Mouse (Mus musculus) thymus, adult 2 months (tissue): ENCODE measurements around the gene Pde1c. TPM values are rescaled to one million over a fixed set of nuclear protein-coding genes. Genes with fewer than 3 reads are reported as not detected.

Source experiments
- DNase-seq: peaks from one replicate; pipeline ENCODE4 v3.0.0; 2021
- H3K27ac ChIP-seq: fragments of 200-500 bp; 2 replicates; pipeline ENCODE4 v1.5.1; 2012; ENCODE audit warnings: low read length, control low read depth; ENCODE audit not compliant: control insufficient read depth, insufficient read depth
- H3K27me3 ChIP-seq: fragments of 200-500 bp; 2 replicates; pipeline ENCODE4 v1.6.1; 2012; ENCODE audit warnings: mild to moderate bottlenecking, low read length, moderate library complexity, mixed read lengths; ENCODE audit not compliant: control insufficient read depth, insufficient read depth
- H3K36me3 ChIP-seq: fragments of 200-500 bp; 2 replicates; pipeline ENCODE4 v1.6.1; 2012; ENCODE audit warnings: mild to moderate bottlenecking, low read length, moderate library complexity; ENCODE audit not compliant: control insufficient read depth, insufficient read depth
- H3K4me1 ChIP-seq: fragments of 200-500 bp; replicated peaks from 2 replicates; pipeline ENCODE4 v1.6.1; 2012; ENCODE audit warnings: low read length; ENCODE audit not compliant: control insufficient read depth, insufficient read depth
- H3K4me3 ChIP-seq: fragments of 200-500 bp; 2 replicates; pipeline ENCODE4 v1.5.1; 2012; ENCODE audit warnings: mild to moderate bottlenecking, low read length, control low read depth, moderate library complexity; ENCODE audit not compliant: control insufficient read depth, insufficient read depth
- CTCF ChIP-seq: fragments of 200-500 bp; IDR thresholded peaks from 2 replicates; pipeline ENCODE4 v1.5.1; 2012; ENCODE audit warnings: mild to moderate bottlenecking, control low read depth, low read length, moderate library complexity, borderline replicate concordance; ENCODE audit not compliant: control insufficient read depth, poor library complexity, insufficient read depth; ENCODE audit errors: extremely low read depth
- POLR2A ChIP-seq: fragments of 200-500 bp; IDR thresholded peaks from 2 replicates; pipeline ENCODE4 v1.6.1; 2012; ENCODE audit warnings: mild to moderate bottlenecking, low read length, control low read depth, moderate library complexity; ENCODE audit not compliant: control insufficient read depth, poor library complexity, insufficient read depth; ENCODE audit errors: extremely low read depth
- WGBS: fragments of 180-500 bp; shearing (Covaris S2); methylation state at CpG from one replicate; pipeline ENCODE4 v1.1.7; 2018; 5-methylcytosine and 5-hydroxymethylcytosine counted together
- polyA plus RNA-seq: library from polyadenylated mRNA; depleted of rRNA; stranded (reverse); fragments of >200 nt; gene quantifications from 2 replicates; pipeline ENCODE4 v1.2.3, GENCODE M21; 2012

Gene Pde1c
- polyA plus RNA-seq, 1 experiment: 1.8 TPM

DNA sequence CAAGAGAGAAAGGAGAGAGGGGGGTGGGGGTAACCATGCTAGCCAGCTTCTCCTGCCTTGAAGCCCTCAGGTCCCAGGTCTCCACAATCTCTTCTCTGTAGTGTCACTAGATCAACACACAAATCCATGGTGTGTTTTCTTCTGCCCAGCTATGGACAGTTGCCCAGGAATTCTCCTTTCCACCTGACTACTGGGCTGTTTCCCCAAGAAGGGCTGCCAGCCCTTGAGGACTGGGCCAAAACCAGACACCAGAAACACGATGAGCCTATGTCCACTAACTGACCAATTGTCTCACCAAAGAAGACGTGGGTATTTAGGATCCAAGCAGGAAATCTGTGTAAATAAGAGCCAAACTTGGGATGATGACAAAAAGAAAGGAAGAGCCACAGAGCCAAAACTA lies 36.6 kb downstream of the Pde1c start:
- Histone ChIP-seq H3K4me1 (no peaks in the 10 kb centered on the region), H3K4me3 (no peak overlapping the region), H3K27ac (no peak overlapping the region), H3K27me3 (no peaks in the 10 kb centered on the region), H3K36me3 (no peaks in the 10 kb centered on the region)
- DNase-seq: no peak
- 91% methylated on average over 2 of the region's 2 CpGs for WGBS
- TF ChIP-seq CTCF (no peak), POLR2A (no peak)

DNA sequence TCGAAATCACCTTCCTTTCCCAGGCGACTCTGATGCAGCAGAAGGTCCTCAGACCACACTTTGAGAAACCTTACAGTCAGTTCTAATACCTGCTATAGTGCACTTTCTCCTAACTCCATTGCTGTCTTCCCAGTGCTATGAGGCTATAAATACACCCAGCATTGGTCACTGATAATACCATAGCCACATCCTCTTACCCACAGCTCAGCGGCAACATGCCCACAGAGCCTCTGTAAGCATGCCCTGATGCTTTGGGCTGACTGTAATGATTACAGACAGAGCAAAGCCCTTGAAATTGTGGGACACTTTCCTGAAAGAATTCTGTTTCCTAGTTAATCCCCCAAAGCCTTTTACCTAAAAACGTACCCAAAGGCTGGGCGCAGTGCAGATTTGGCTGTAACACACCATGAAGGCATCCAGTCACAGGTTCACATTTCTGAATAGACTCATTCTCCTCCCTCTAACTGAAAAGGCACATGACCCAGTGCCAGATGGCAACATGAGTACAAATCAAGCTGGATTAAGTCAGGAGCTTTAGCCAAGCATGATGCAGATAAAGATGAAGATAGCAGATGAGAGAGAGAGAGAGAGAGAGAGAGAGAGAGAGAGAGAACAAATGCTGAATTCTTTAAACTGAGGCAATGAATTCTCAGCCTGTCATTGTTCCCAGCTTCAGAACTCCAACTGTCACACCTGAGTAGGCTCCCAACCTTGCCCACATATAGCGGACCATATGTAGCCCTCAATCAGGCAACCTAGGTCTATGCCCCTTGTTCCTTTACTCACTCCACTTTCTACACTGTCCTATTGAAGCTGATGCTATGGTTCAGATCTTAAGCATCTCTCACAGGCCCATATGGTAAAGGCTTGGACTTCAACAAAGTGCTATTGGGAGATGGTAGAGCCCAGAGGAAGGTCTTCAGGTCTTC lies 44.7 kb downstream of the Pde1c start:
- no peak for DNase-seq
- Histone ChIP-seq H3K36me3 (no peaks in the 10 kb centered on the region), H3K27ac (no peak overlapping the region), H3K4me3 (no peak overlapping the region), H3K4me1 (no peaks in the 10 kb centered on the region), H3K27me3 (no peaks in the 10 kb centered on the region)
- 83% methylated on average over 6 of the region's 6 CpGs for WGBS
- TF ChIP-seq CTCF: no peak
- TF ChIP-seq POLR2A: no peak

DNA sequence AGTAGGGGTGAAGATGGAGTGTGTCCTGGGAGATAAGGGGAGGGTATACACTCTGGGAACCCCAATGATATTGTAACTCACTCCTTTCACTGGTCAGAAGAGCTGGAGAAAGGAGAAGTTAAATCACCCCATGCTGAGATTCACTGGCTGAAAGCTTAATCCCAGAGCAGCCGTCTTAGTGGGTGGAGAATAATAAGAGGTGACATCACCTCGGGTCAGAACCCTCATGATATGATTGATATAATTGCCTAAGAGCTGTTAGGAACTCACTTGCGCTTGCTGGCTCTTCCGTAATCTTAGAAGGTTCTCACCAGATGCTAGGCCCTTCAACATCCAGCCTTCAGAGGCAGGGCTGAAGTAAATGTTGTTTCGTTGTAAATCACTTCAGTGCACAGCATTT lies 79.7 kb downstream of the Pde1c start:
- Histone ChIP-seq H3K27me3 (no peaks in the 10 kb centered on the region), H3K27ac (no peak overlapping the region), H3K4me1 (no peaks in the 10 kb centered on the region), H3K36me3 (no peaks in the 10 kb centered on the region), H3K4me3 (no peak overlapping the region)
- no peak for DNase-seq
- TF ChIP-seq CTCF (no peak), POLR2A (no peak)
- 85% methylated on average over 5 of the region's 5 CpGs for WGBS

DNA sequence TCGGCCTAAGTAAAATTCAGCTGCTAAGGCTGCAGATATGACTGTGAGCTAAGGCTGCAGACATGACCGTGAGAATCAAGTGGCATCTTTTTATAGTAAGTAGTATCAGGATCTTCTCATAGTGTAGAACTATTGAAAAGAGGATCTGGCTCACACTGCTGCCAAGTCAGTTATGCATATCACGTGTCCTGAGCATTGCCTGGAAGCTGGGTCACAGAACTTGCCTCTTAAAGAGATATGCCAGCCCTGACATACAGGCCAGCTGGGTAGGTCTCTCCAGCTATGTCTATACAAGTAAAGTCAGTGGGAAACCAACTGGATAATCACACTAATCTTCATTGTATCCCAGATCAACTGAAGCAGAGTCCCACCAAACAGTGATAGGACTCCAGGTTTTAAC lies 83.8 kb downstream of the Pde1c start:
- no peak for DNase-seq
- TF ChIP-seq POLR2A (no peak), CTCF (no peak)
- Histone ChIP-seq H3K27me3 (no peaks in the 10 kb centered on the region), H3K4me3 (no peak overlapping the region), H3K4me1 (no peaks in the 10 kb centered on the region), H3K27ac (no peak overlapping the region), H3K36me3 (no peaks in the 10 kb centered on the region)
- WGBS: 74% methylated on average over 3 of the region's 3 CpGs

DNA sequence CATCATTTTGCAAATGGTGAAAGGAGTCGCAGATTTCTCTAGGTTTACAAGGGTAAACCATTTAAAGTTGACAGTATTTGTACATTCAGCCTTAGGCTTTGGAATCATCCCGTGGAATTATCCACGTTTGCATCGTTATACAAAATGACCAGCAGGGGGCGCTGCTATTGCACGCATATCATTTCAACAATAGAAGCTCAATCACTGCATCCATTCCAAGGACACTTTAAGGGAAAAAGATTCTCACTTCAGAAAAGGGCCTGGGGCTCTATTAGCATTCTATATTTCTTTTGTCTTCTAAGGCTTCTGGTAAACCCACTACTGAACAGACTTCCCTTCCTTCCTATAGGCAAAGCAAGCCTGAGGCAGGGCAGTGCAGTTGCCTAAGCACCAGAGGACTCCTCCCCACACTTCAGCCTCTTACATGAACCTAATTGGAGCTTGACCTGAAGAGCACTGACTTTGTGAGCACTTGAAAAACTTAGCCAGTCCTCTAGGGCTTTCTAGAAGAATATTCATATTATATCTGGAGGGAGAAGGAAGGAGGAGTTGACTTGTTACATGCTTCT lies 87.9 kb downstream of the Pde1c start:
- DNase-seq: peak; percentile 12
- 1% methylated on average over 6 of the region's 6 CpGs for WGBS

DNA sequence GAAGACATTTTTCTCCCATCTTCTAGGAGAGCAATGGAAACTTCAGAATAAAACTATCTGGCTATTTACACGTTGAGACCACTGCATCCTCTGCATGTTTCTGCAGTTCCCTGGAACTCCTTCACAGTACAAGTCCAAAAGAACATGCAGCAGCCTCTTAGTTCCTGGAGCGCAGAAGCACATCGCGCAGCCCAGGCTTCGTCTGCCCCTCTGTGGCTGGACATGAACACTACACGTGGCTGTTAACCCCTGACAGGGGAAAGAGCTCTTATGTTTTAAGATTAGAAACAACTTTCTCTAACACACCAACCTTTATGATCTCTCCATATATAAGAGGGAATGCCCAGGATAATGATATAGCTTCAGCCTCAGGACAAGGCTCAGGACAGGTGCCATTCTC lies 92.3 kb downstream of the Pde1c start:
- TF ChIP-seq CTCF (no peak), POLR2A (no peak)
- no peaks in the 10 kb centered on the region for H3K27me3 ChIP-seq
- no peak overlapping the region for H3K4me3 ChIP-seq
- H3K27ac ChIP-seq: no peak overlapping the region
- no peaks in the 10 kb centered on the region for H3K36me3 ChIP-seq
- 22% methylated on average over 6 of the region's 6 CpGs for WGBS
- no peak for DNase-seq
- H3K4me1 ChIP-seq: no peaks in the 10 kb centered on the region

More for the DNA sequence above, 87.9 kb downstream of the Pde1c start:
- no peak overlapping the region for H3K27ac ChIP-seq
- H3K27me3 ChIP-seq: no peaks in the 10 kb centered on the region
- no peak for TF ChIP-seq CTCF
- no peak for TF ChIP-seq POLR2A
- H3K4me3 ChIP-seq: no peak overlapping the region
- no peaks in the 10 kb centered on the region for H3K36me3 ChIP-seq
- no peaks in the 10 kb centered on the region for H3K4me1 ChIP-seq
